Mouse (Mus musculus): ENCODE measurements around the gene Fbxl7. TPM values are rescaled to one million over a fixed set of nuclear protein-coding genes. Genes with fewer than 3 reads are reported as not detected.

Fbxl7 gene
- polyA plus RNA-seq, 1 experiment from 2014 or later, result 11.4 TPM

DNA sequence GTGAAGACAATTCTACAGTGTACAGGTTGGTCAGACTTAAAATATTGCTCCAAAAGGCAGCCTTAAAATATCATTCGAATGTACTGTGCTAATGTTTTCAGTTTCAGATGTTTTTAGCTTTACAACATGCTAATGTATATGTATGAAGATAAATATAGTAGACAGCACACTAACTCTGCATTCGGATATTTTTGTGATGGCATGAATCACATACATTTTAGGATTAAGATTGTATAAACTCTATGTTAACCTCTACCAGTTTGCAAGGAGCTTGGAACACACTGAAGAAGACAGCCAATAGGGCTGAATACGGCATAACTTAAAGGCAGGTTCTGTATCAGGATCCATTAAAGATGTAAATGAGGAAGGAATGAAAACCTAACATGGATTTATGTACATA lies 299.1 kb downstream of the Fbxl7 start:
- Histone ChIP-seq H3K9ac (replicated peaks) (no peak overlapping the region), H3K27ac (replicated peaks) (no peak overlapping the region), H3K4me3 (replicated peaks) (no peak overlapping the region), H3K4me1 (no peaks in the 10 kb centered on the region), H3K9me3 (replicated peaks) (no peaks in the 10 kb centered on the region), H3K27me3 (replicated peaks) (no peaks in the 10 kb centered on the region), H3K4me2 (no peak overlapping the region), H3K36me3 (no peaks in the 10 kb centered on the region)
- 92% methylated on average over 3 of the region's 3 CpGs for whole genome bisulfite sequencing
- ATAC-seq (ENCODE audit: low FRiP score), result no peak

DNA sequence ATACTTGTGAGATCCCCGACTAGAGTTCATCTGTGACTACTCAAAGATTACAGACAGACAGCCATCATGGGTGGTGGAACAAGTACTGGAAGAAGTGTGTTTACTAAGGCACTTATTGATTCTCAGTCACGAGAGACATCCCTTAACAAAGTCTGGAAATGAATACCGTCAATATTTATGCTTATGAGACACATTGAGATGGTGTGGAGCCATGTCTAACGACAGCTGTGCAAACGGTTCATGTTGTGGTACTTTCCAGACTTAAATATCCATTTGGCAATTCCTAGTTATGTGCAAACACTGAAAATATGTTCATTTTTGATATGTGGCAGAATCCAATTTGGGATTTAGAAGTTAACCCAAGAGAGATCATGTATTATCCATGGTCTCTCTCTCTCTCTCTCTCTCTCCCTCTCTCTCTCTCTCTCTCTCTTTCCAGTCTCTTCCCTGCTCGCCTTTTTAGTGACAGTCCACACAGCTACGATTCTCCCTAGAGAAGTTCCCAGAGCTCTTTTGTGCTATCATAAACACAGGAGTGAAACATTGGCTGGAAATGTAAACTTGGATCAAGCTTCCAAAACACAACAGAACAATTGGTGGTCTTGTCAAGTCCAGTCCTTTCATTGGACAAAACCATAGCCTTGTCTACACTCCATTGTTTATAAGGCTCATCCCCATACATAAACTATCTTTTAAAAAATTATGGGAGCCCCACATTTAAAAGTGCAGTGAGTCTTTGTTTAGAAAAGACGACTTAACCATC lies 315.3 kb downstream of the Fbxl7 start:
- no peak overlapping the region for H3K27ac ChIP-seq (replicated peaks)
- no peaks in the 10 kb centered on the region for H3K27me3 ChIP-seq (replicated peaks)
- no peaks in the 10 kb centered on the region for H3K36me3 ChIP-seq
- H3K4me3 ChIP-seq (replicated peaks), result no peak overlapping the region
- WGBS, result 78% methylated on average over 8 of the region's 8 CpGs
- no peak overlapping the region for H3K9ac ChIP-seq (replicated peaks)
- H3K4me2 ChIP-seq, result no peak overlapping the region
- H3K9me3 ChIP-seq (replicated peaks), result no peaks in the 10 kb centered on the region
- no peak for ATAC-seq (ENCODE audit: low FRiP score)
- no peaks in the 10 kb centered on the region for H3K4me1 ChIP-seq

DNA sequence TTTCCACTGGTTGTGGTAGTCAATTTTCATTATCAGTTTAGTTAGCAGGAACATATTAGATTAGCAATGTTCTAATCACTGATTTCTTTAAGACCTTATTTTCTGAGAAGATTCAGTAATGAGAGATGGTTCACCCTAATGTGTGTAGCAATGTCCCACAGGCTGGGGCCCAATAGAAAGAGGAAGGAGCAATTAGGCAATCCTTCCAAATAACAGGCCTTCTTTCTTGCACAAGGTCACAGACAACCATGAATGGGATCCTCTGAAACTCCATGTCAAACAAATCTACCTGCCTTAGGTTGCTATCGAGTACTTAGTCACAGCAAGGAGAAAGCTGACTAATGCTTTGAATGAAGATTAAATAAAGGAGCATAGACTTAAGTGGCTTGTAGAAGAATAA lies 316.9 kb downstream of the Fbxl7 start:
- Histone ChIP-seq H3K4me3 (replicated peaks) (no peak overlapping the region), H3K4me1 (no peaks in the 10 kb centered on the region), H3K9ac (replicated peaks) (no peak overlapping the region), H3K27ac (replicated peaks) (no peak overlapping the region), H3K4me2 (no peak overlapping the region), H3K36me3 (no peaks in the 10 kb centered on the region), H3K27me3 (replicated peaks) (no peaks in the 10 kb centered on the region), H3K9me3 (replicated peaks) (no peaks in the 10 kb centered on the region)
- ATAC-seq (ENCODE audit: low FRiP score), result no peak
- WGBS, result 90% methylated on average over 1 of the region's 1 CpGs

DNA sequence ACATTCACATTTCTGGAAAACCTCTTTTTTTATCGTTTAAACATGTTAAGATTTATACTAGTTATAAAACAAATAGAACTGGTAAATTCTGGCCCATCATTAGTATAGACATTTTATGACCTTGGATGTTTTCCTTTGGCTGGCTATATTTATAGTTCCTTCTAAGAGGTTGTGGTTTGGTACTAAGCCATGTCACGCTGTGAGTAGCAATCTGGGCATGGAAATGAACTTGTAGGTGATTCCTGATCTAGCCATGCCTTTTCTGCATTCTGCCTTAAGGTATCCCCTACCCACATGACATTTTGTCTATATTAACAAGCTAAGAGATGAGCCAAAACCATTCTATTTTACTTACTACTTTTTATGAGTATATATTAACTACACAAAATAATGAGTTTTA lies 329.3 kb downstream of the Fbxl7 start:
- no peak for ATAC-seq (ENCODE audit: low FRiP score)
- WGBS, result 73% methylated on average over 2 of the region's 2 CpGs
- H3K4me3 ChIP-seq (replicated peaks), result no peak overlapping the region
- no peaks in the 10 kb centered on the region for H3K36me3 ChIP-seq
- H3K4me2 ChIP-seq, result no peak overlapping the region
- H3K9ac ChIP-seq (replicated peaks), result no peak overlapping the region
- H3K27me3 ChIP-seq (replicated peaks), result no peaks in the 10 kb centered on the region
- no peaks in the 10 kb centered on the region for H3K4me1 ChIP-seq
- no peaks in the 10 kb centered on the region for H3K9me3 ChIP-seq (replicated peaks)
- no peak overlapping the region for H3K27ac ChIP-seq (replicated peaks)

DNA sequence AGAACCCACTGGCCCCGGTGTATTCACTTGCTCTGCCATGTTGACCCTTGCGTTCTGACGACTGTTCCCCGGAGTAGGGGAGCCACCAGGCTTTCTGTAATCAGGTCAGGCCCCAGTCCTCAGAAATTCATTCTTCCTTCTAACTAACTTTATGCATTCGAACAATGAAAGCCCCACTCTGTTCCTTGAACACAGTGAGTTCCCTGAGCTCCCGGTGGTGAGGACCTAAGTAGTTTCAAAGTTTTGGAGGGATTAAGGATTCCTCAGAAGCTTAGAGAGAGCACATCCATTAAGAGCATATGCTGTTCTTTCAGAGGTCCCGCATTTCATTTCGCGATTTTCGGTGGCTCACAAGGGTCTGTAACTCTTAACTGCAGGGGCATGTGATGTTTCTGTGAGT lies 341.8 kb downstream of the Fbxl7 start:
- H3K4me1 ChIP-seq, result no peaks in the 10 kb centered on the region
- H3K27ac ChIP-seq (replicated peaks), result no peak overlapping the region
- WGBS, result 76% methylated on average over 10 of the region's 10 CpGs
- H3K9me3 ChIP-seq (replicated peaks), result no peaks in the 10 kb centered on the region
- no peak overlapping the region for H3K4me3 ChIP-seq (replicated peaks)
- peaks cover 4% of the 10 kb centered on the region for H3K36me3 ChIP-seq
- no peak overlapping the region for H3K4me2 ChIP-seq
- no peak for ATAC-seq (ENCODE audit: low FRiP score)
- H3K27me3 ChIP-seq (replicated peaks), result no peaks in the 10 kb centered on the region
- H3K9ac ChIP-seq (replicated peaks), result no peak overlapping the region

DNA sequence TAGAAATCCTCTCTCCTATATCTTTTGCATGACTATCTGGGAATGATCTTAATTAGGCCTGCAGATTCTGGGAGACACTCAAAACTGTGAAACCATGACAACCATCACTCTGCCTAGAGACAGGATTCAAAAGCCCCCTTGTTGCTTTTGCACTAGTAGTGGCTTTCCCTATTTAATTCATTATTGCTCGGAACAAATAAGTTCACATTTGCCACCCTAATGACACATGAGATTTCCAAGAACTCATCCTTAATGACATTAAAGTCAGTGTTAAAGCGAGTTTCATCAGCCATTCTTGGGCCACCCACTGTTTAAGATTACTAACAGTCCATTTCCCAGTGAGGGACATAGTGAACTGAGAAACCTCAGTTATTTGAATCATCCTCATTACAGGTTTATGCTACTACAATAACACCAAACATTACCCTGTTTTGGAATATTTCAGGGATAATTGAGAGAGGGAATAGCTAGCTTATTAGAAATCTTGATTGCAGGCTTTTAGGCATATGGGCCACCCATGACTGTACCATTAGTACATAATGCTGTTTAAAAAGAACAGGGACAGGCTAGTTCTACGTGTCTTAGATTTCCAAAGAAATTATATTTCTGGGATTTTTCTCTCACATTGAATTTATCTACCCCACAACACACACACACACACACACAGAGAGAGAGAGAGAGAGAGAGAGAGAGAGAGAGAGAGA lies 361.2 kb downstream of the Fbxl7 start:
- no peak overlapping the region for H3K4me2 ChIP-seq
- H3K27ac ChIP-seq (replicated peaks), result no peak overlapping the region
- no peak overlapping the region for H3K9ac ChIP-seq (replicated peaks)
- H3K27me3 ChIP-seq (replicated peaks), result no peaks in the 10 kb centered on the region
- peak; percentile 59; the same call in 1 of the 2 replicates for ATAC-seq (ENCODE audit: low FRiP score)
- H3K36me3 ChIP-seq, result no peaks in the 10 kb centered on the region
- no peak overlapping the region for H3K4me3 ChIP-seq (replicated peaks)
- 41% methylated on average over 3 of the region's 3 CpGs for WGBS
- peaks cover 5% of the 10 kb centered on the region; the same call in 1 of the 2 replicates for H3K4me1 ChIP-seq
- no peaks in the 10 kb centered on the region for H3K9me3 ChIP-seq (replicated peaks)

DNA sequence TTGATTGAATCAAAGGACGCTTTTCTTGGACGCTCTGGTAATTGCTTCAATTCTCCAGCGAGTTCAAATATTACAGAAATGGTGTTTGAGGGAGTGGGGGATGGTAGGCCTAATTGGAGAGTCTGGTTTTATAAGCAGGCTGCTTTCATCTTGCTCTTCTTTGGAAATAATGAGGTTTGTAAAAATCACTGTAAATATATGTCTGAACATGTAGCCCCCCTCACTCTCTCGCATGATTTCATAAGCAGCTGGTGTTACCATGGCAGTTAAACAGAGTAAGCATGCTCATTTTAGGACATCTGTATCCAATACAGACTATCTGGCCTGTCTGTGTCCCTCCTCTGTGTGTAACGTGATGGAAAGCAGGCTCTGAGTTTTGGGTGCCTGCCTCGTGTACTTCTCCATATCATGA lies 376.2 kb downstream of the Fbxl7 start:
- no peaks in the 10 kb centered on the region for H3K4me1 ChIP-seq
- H3K36me3 ChIP-seq, result no peaks in the 10 kb centered on the region
- no peaks in the 10 kb centered on the region for H3K9me3 ChIP-seq (replicated peaks)
- H3K27ac ChIP-seq (replicated peaks), result no peak overlapping the region
- no peak overlapping the region for H3K4me2 ChIP-seq
- H3K27me3 ChIP-seq (replicated peaks), result no peaks in the 10 kb centered on the region
- ATAC-seq (ENCODE audit: low FRiP score), result no peak
- WGBS, result 59% methylated on average over 6 of the region's 6 CpGs
- H3K4me3 ChIP-seq (replicated peaks), result no peak overlapping the region
- no peak overlapping the region for H3K9ac ChIP-seq (replicated peaks)

DNA sequence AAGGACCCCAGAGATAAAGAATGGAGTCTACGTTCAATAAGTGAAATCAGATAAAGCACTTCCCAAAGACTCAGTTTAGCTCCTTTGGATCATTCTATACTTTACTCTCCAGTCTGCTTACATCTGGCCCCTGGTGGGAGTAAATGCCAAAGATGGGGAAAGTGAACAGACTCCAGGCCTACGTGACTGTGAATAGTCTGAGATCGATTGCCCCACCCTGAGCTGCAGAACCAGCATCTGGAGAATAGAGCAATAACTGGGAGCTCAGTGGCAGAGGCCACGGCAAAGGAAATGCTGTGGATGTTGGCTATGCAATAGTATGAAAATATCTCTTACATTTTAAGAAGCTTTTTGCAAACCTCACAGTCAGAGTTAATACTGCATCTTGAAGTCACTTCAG lies 394.4 kb downstream of the Fbxl7 start:
- ATAC-seq (ENCODE audit: low FRiP score), result no peak
- Histone ChIP-seq H3K27me3 (replicated peaks) (no peaks in the 10 kb centered on the region), H3K4me1 (no peaks in the 10 kb centered on the region), H3K4me3 (replicated peaks) (no peak overlapping the region), H3K36me3 (no peaks in the 10 kb centered on the region), H3K4me2 (no peak overlapping the region), H3K9ac (replicated peaks) (no peak overlapping the region), H3K9me3 (replicated peaks) (no peaks in the 10 kb centered on the region), H3K27ac (replicated peaks) (no peak overlapping the region)
- 48% methylated on average over 4 of the region's 4 CpGs for WGBS

All from neural tube, embryonic 15.5 days (tissue).